Mouse (Mus musculus): ENCODE results near the gene Gm13083.
"Not testable (repeated sequence)": the region's sequence is repeated elsewhere in the genome, so short reads cannot be mapped to it uniquely, and the experiment has no call there.

Gm13083 gene

DNA sequence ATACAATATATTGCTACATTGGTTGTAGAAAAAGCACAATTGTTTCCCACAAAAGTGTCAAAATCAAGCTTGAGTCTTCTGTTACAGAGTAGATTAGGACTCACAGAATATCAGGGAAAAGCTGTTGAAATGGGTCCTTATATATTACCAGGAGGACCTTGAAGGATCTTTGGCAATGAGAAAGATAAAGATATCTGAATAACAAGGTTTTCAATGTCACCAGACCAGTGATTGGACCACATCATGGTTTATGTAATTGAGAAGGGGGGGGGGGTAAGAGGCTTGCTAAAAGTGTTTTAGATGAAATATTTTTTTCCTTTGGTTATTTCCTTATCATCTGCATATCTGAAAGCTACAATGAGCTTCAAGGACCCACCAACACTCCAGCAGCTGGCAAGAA lies at the start of gene Gm13083:
Gm13083 (plus strand) TSS at position 301 of the 400 bp plus-strand sequence.
- not testable (repeated sequence) for DNase-seq

DNA sequence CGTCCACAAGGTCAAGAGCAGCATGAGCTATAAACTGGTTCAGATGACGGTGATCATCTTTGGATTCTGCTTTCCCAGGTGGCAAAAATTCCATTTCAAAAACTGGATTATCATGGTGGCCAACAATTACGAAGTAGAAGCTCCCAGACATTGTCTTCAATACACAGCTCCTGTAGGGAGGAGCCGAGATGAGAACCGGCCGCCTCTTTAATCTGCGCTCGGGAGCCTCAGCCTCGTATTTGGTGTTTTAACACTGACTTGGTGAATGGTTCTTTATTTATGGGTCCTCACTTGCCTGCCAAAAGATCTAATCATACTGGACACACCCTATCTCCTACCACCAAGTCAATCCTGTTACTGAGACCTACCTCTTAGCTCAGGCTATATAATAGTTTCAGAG lies 2.9 kb upstream of the Gm13083 start:
- DNase-seq: not testable (repeated sequence)

DNA sequence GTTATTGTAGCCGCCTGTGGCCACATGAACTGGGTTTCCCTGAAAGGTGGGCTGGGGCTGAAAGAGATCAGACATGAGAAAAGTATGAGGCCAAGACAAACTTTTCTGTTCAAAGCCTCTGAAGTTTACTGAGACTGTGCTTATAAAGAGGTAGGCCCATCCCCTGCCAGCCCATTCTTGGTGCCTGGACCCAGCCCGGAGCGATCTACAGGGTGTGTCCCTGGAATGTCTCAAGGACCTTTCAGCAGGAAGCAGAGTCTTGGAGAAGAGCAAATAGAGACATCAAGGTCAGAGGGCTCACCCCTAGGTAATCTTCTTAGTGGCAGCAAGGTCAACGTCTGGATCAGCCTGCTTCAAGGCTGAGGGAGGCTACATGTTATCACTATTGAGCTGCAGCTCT lies 3.3 kb downstream of the Gm13083 start:
- not testable (repeated sequence) for DNase-seq

DNA sequence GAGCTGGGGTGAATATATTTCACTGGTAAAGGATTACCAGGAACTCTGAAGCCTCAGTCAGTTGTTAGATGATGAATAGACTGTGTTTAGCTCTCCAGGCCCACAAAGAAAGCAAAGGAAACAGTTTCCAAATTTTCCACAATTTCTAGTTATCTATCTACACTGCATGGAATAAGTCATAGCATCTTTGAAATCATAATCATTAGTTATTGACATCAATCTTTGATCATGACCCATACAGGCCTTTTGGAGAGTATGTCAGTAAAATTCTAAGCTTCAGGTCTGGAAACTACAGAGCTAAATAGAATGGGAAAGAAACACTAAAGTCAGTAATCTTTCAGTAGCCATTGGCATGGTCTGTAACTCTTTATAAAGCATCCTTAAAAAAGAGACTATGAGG lies 42.3 kb downstream of the Gm13083 start, which contains the start of gene Gm13088:
Gm13088 (minus strand) TSS at position 101 of the 400 bp plus-strand sequence.
- DNase-seq: not testable (repeated sequence)
